Mouse (Mus musculus) adrenal gland, adult 18-20 months (tissue): ENCODE results near the gene Mapk6. TPM values are rescaled to one million over a fixed set of nuclear protein-coding genes. Genes with fewer than 3 reads are reported as not detected.
A peak's percentile ranks its signal among the peaks of the same experiment; 100 is the strongest.
"Not testable (repeated sequence)": the region's sequence is repeated elsewhere in the genome, so short reads cannot be mapped to it uniquely, and the experiment has no call there.

Experiments used
- DNase-seq, 2 experiments: peaks; one replicate each; pipeline ENCODE4 v3.0.0; 2021 to 2022; ENCODE audit warnings: low spot score in 2 of 2
- long read RNA-seq, 2 experiments: library from polyadenylated mRNA; stranded (forward); transcript quantifications; one replicate each; pipeline ENCODE4 v2.0.0; 2021
- total RNA-seq, 2 experiments: library from RNA; stranded (reverse); gene quantifications; 1 replicate in 1 of 2; 2 replicates in 1 of 2; pipeline ENCODE4 v1.2.3; 2021

Gene Mapk6
- 10 to 100 TPM; 33.4 to 41.4 TPM for total RNA-seq
- long read RNA-seq, experiment 1, full-length matches to known transcripts = 12 of 24 reads
- long read RNA-seq, experiment 1, partial matches to known transcripts = 10 of 24 reads
- long read RNA-seq, experiment 1, other reads (novel, unspliced or antisense) = 2 of 24 reads
- long read RNA-seq, experiment 2, full-length matches to known transcripts = 7 of 33 reads
- long read RNA-seq, experiment 2, partial matches to known transcripts = 24 of 33 reads
- long read RNA-seq, experiment 2, other reads (novel, unspliced or antisense) = 2 of 33 reads

DNA sequence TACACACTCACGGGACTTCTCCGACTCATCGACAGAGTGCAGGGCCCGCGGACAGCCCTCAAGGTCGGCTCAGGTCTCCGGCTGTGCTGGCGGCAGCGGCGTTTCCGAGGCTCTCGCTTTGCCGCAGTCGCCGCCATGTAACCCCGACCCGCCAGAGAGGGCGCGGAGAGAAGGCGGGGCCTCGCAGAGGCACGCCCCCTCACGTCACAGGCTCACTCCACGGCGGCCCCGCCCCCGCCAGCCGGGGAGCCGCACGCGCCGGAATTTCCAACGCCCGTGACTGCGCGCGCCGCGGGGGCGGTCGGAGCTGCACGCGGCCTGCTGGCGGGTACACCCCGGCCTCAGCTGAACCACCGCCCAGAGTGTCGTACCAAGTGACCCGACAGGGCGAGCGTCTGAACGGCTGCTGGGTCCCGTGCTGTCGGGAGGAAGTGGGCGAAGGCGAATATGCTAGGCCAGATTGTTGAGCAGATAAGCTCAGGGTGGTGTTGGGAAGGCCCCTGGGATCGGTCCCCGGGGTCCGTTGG, at the start of gene Mapk6:
TSS of gene Mapk6 (minus strand) at position 154 of the 527 bp plus-strand sequence.
- DNase-seq = peak; percentile 99 to 100

DNA sequence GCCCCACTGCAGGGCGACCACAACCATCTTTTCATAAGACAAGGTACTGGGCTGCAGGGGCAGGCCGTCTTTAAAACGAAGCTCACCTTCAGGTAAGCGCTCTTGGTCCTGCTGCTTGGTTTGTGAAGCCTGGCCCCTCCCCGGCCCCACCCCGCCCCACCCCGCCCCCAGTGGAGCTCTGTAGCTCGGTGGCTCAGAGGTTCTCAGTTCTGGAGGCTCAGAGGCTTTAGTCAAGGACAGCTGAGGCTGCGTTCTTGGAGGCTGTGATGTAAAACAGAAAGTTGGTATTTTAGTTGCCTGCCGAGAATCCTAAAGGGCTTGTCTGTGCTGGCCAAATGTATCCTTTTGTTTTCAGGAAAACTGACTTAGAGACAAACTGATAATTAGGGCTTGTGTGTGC, 45.9 kb upstream of the Mapk6 start:
- DNase-seq = no peak

DNA sequence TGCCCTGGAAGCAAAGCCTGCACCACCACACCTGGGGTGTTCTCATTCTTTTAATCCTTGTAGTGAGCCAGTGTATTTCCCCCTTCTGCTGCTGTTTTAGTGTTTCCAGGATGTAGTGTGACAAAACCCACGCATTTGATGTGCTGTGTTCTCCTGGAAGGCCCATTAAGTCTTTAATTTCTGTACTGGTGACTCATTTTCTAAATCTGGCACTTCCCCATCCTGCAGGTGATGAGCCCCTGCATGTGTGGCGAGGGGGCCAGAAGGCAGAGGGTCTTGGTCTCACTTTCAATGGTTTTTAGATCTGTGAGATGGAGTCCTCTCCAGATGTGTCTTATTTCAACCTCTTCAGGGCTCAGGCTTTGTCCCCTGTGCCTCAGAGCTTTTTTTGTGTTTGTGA, 44.2 kb upstream of the Mapk6 start:
- DNase-seq = no peak

GRCm38 (mm10) chr9:75448021-75448420, 38.2 kb upstream of the Mapk6 start:
- no peak for DNase-seq

GRCm38 (mm10) chr9:75446574-75446973, 36.8 kb upstream of the Mapk6 start:
- not testable (repeated sequence) for DNase-seq

DNA sequence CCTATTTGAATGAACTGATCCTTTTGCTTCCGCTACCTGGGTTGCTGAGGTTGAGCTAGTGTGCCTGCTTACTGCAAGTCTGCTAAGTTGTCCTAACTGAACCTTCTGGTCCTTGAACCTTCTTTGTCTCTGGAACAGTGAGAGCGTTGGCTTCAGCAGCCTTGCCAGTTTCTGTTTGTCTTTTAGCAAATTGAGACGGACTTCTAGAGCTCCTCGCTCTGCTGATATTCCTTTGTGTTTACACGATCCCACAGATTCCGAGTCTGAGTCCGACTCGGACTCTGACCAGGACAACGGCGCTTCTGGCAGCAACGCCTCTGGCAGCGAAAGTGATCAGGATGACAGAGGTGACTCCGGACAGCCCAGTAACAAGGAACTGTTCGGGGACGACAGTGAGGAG, 35.2 kb upstream of the Mapk6 start:
- DNase-seq = no peak

DNA sequence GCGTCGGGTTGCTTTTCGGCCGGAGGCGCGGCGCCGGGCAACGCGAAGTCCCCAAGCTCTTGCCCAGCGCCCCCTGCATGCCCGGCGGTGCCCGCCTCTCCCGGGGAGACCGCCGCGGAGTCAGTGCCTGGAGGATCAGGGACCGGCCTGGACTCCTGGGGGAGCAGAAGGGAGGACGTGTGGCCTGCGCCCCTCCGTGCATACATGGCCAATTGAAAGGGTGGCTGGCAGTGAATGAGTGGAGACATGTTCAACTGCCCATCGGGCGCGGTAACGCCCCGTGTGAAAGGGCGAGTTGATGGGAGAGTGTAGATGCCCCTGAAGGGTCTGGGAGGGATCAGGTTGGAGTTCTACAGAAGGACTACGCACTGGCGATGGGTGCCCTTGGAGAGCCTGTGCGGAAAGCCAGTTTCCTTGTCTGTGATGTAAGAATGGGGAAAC, 31.9 kb upstream of the Mapk6 start:
- peak in 1 of 2 experiments; percentile 63 for DNase-seq

- DNase-seq = peak; percentile 72 to 76
These were observed 31.2 kb upstream of the Mapk6 start, which contains the start of gene Leo1 for GRCm38 (mm10) chr9:75440796-75441666. Leo1 (plus strand) TSS chr9:75441524.

GRCm38 (mm10) chr9:75437653-75438385, 28.0 kb upstream of the Mapk6 start:
- DNase-seq = peak; percentile 20 to 32

GRCm38 (mm10) chr9:75435918-75436317, 26.1 kb upstream of the Mapk6 start:
- DNase-seq = peak; percentile 54 to 64

GRCm38 (mm10) chr9:75435291-75435690, 25.5 kb upstream of the Mapk6 start:
- DNase-seq = no peak

DNA sequence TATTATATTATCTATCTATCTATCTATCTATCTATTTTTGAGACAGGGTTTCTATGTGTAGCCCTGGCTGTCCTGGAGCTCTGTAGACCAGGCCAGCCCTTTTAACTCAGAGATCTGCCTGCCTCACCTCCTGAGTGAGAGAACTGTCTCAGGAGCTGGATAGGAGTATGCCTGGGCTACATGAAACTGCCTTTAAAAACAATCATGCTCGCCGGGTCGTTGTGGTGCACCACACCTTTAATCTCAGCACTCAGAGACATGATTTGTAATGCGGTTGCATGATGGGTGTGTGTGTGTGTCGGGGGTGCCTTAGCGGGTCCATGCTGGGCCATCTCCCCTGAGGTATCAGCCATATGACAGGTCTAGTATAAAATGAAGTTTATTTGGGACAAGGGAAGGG, 25.1 kb upstream of the Mapk6 start:
- no peak for DNase-seq

DNA sequence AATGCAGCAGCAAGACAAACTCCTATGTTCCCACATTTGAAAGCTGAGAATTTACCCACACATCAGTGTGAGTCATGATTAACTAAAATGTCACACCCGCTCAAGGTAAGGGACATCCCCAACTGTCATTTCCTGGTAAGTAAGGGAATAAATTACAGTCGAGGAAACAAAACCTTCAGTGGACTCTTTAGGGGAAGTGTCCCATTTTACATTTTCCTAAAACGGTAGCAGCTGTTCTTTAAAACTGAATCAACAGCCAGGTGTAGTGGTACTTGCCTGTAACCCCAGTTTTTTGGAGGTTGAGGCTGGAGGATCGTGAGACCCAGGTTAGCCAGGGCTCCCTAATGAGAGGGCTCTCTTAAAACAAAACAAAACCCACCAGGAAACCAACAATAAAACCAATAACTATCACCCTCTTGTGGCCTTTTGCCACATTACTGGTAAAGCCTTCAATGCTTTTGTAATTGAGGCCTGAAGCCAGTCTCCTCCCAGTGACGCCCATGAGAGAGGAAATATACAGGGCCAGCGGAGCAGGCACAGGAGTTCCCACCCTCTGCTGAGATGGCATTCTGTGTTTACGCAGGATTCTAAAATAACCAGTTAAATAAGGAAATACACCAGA, 24.5 kb upstream of the Mapk6 start:
- DNase-seq = no peak

DNA sequence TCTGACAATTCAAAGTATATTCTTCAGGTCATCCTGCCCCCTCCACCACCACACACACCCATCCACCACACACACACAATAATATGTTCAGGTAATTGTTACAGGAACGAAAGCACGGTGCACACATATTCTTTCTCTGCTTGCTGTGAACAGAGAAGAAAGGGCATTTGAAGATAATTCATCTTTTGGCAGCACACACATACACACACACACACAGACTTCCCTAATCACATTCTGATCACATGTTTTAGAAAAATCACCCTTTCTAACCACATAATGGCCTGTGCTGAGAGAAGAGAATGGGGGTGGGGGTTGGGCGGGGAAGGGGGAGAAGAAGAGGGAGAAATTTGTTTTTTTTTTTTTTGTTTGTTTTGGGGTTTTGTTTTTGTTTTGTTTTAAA, 22.9 kb upstream of the Mapk6 start:
- DNase-seq = no peak

DNA sequence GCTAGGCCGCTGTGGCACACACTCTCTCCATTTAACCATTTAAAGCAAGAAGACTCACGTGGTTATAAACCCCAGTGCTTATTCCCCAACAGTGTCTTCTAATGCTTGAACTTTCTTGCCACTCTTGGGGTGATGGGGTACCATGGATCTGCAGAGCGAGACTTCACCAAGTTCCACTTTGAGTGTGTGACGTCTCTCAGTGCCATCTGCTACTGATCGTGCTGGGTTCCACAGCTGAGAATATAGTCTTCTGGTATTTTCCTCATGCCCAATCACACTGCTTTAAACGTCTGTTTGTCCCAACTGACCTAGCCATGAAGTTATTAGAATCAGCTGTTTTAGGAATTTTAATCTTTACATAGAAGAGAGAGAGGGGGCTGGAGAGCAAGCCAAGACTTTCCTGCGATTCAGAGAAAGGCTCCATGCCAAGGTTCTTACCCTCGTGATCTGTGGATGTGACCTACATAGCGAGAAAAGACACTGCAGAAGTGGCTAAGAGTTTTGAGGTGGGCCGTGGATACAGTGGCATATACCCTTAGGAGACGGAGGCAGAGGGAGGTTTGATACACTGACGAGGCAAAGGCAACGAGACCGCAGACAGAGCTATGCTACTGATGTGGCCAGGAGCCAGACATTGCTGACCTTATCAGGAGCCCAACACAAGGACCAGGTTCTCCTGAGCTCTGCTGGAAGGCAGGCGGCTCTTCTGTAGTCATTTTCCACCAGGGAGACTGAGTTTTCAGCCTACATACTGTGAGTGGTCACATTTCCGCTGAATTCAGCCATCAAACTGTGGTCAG, 21.2 kb upstream of the Mapk6 start:
- DNase-seq = peak in 1 of 2 experiments; percentile 36

DNA sequence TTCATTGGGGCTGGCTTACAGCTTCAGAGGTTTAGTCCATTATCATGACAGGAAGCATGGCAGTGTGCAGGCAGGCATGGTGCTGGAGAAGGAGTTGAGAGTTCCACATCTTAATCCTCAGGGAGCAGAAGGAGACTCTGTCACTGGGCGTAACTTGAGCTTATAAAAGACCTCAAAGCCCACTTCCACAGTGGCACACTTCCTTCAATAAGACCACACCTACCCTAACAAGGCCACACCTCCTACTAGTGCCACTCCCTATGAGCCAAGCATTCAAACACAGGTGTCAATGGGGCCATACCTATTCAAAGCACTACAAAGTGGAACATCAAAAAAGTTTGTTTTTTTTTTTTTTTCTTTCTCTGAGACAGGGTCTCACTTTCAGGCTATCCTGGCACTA, 19.9 kb upstream of the Mapk6 start:
- no peak for DNase-seq

GRCm38 (mm10) chr9:75429040-75429439, 19.2 kb upstream of the Mapk6 start:
- DNase-seq = no peak

- no peak for DNase-seq
These were observed 18.4 kb upstream of the Mapk6 start for GRCm38 (mm10) chr9:75428274-75428600.

DNA sequence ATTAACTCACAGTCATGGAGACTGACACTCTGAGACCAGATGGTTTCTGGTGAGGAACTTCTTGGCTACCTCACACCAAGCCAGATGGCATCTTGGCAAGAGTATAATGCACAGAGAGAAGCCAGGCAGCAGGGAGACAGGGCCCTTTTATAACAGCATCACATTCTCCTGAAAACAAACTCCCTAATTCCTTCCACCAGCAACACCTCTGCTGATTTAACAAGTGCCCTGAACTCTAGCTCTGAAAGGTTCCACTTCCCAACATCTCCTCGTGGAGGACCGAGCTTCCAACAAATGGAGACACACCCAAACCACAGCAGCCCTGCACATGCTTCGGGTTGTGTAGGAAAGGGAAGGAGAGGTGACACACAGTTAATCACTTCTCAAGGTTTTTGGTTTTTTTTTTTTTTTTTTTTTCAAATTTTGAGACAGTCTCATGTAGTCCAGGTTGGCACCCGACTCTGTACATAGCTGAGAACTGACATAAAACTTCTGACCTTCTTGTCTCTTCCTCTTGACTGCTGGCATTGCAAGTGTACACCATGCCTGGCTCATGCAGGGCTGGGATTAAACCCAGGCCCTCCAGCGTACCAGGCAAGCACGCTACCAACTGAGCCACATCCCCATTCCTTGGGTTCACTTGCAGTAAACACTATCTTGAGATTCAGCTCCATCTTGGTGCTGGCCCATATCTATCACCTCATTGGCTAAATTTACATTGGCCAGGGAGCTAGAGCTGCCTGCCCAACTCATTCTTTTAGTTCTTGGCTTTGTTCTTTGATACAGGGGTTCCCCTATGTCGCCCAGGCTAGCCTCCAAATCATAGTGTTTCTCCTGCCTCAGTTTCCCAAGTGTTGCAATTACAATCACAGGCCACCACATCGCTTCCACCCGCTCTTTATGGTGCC, 17.8 kb upstream of the Mapk6 start:
- DNase-seq = no peak
